14 mouse cellular contexts compared by ENCODE assay signal in genomic region chr15:89816098-89816497, GRCm38 (mm10). TPM values are rescaled to one million over a fixed set of nuclear protein-coding genes. Genes with fewer than 3 reads are reported as not detected.
A peak's percentile ranks its signal among the peaks of the same experiment; 100 is the strongest.
DNase-seq lines count a peak whose midpoint lies in the region; ATAC-seq and TF ChIP-seq lines count a peak whose summit lies in the region.
"Had no signal": no experiment of that assay in that cellular context is flagged by ENCODE, and none has a peak within 500 bp of the region (broad histone marks: within the 10 kb centered on the region; RNA-seq: fewer than 3 reads in every experiment).

No protein-coding gene starts in this region.

- peak; percentile 85 for DNase-seq in brain, embryonic 14.5 days (ENCODE audit: low read depth)
- peak; percentile 39 for DNase-seq in neural tube, embryonic 11.5 days (ENCODE audit: low spot score)
- no peak for DNase-seq in frontal cortex, adult 2 months (ENCODE audit: extremely low spot score in 1 of 2, low spot score in 1 of 2)
- no peak for DNase-seq in kidney, postnatal 36 days
- DNase-seq in cerebellum, postnatal 14 days, result no peak
- DNase-seq: adrenal gland, adult 2 months; lung, postnatal 4 days; right cerebral cortex, postnatal 25 days had no signal

- WGBS in forebrain, embryonic 12.5 days, result 7% methylated on average over 10 of the region's 10 CpGs
- 11% methylated on average over 10 of the region's 10 CpGs for WGBS in hindbrain, embryonic 16.5 days
- WGBS in neural tube, embryonic 11.5 days, result 34% methylated on average over 10 of the region's 10 CpGs

- TF ChIP-seq POLR2A in brain, embryonic 14.5 days (IDR thresholded peaks at IDR 0.05; ENCODE audit: borderline replicate concordance, extremely low read depth, insufficient read depth, insufficient read length, poor library complexity, severe bottlenecking), result no peak

- peak overlapping the region; percentile 2; the same call in 1 of the 2 replicates for H3K4me2 ChIP-seq in forebrain, embryonic 12.5 days
- peak overlapping the region; percentile 28; the same call in 1 of the 2 replicates for H3K4me2 ChIP-seq in hindbrain, embryonic 16.5 days (ENCODE audit: low read length)
- no peak overlapping the region for H3K4me2 ChIP-seq in neural tube, embryonic 11.5 days (ENCODE audit: low read depth)
- H3K4me2 ChIP-seq: heart, embryonic 12.5 days had no signal

- no peak overlapping the region for H3K4me3 ChIP-seq in forebrain, embryonic 12.5 days (replicated peaks)
- H3K4me3 ChIP-seq in hindbrain, embryonic 16.5 days (ENCODE audit: low read length), result no peak overlapping the region
- H3K4me3 ChIP-seq in neural tube, embryonic 11.5 days (ENCODE audit: low read depth, low read length), result no peak overlapping the region
- H3K4me3 ChIP-seq: heart, embryonic 12.5 days had no signal

- H3K36me3 ChIP-seq in forebrain, embryonic 12.5 days (replicated peaks), result no peaks in the 10 kb centered on the region
- H3K36me3 ChIP-seq in hindbrain, embryonic 16.5 days (ENCODE audit: control insufficient read depth, insufficient read depth, low read length), result no peaks in the 10 kb centered on the region
- H3K36me3 ChIP-seq in neural tube, embryonic 11.5 days (ENCODE audit: control insufficient read depth, insufficient read depth, low read length), result no peaks in the 10 kb centered on the region
- H3K36me3 ChIP-seq: heart, embryonic 12.5 days had no signal

- H3K27ac ChIP-seq in forebrain, embryonic 12.5 days, result no peak overlapping the region
- no peak overlapping the region for H3K27ac ChIP-seq in hindbrain, embryonic 16.5 days (ENCODE audit: low read depth, low read length)
- H3K27ac ChIP-seq in neural tube, embryonic 11.5 days (ENCODE audit: low read depth, low read length), result no peak overlapping the region
- H3K27ac ChIP-seq: kidney, postnatal 0 days had no signal

- H3K27me3 ChIP-seq in forebrain, embryonic 12.5 days, result no peaks in the 10 kb centered on the region
- H3K27me3 ChIP-seq in hindbrain, embryonic 16.5 days (replicated peaks; ENCODE audit: control insufficient read depth, insufficient read depth, low read length), result no peaks in the 10 kb centered on the region
- H3K27me3 ChIP-seq in neural tube, embryonic 11.5 days (ENCODE audit: control insufficient read depth, insufficient read depth, low read length), result no peaks in the 10 kb centered on the region
- H3K27me3 ChIP-seq: heart, embryonic 12.5 days had no signal

- TF ChIP-seq CTCF in brain, embryonic 14.5 days (IDR thresholded peaks at IDR 0.05; ENCODE audit: borderline replicate concordance, extremely low read depth, insufficient read depth, insufficient read length), result no peak

- peak; percentile 82; the same call in 1 of the 2 replicates for ATAC-seq in forebrain, embryonic 12.5 days (ENCODE audit: low FRiP score)
- ATAC-seq in hindbrain, embryonic 16.5 days, result 0 out of 2 replicates have a peak, but pooled peaks have one; percentile 45
- peak; percentile 78 for ATAC-seq in neural tube, embryonic 11.5 days (ENCODE audit: insufficient read depth, low FRiP score, low TSS enrichment)
- no peak for ATAC-seq in frontal cortex, adult (ENCODE audit: low TSS enrichment)

- no peaks in the 10 kb centered on the region for H3K9me3 ChIP-seq in forebrain, embryonic 12.5 days
- no peaks in the 10 kb centered on the region for H3K9me3 ChIP-seq in hindbrain, embryonic 16.5 days (ENCODE audit: control insufficient read depth, low read length)
- no peaks in the 10 kb centered on the region for H3K9me3 ChIP-seq in neural tube, embryonic 11.5 days (ENCODE audit: control insufficient read depth, low read length)
- H3K9me3 ChIP-seq: heart, embryonic 12.5 days had no signal

- no peak overlapping the region for H3K9ac ChIP-seq in forebrain, embryonic 12.5 days
- H3K9ac ChIP-seq in hindbrain, embryonic 16.5 days (ENCODE audit: low read depth, low read length), result no peak overlapping the region; the same call in 1 of the 2 replicates
- no peak overlapping the region for H3K9ac ChIP-seq in neural tube, embryonic 11.5 days (ENCODE audit: low read length)
- H3K9ac ChIP-seq: heart, embryonic 12.5 days had no signal

- H3K4me1 ChIP-seq in forebrain, embryonic 12.5 days, result peaks cover 9% of the 10 kb centered on the region
- H3K4me1 ChIP-seq in hindbrain, embryonic 16.5 days (ENCODE audit: control insufficient read depth, insufficient read depth, low read depth, low read length), result peaks cover 2% of the 10 kb centered on the region; the same call in 1 of the 2 replicates
- no peaks in the 10 kb centered on the region for H3K4me1 ChIP-seq in neural tube, embryonic 11.5 days (ENCODE audit: control insufficient read depth, insufficient read depth, low read length)
- H3K4me1 ChIP-seq: heart, embryonic 12.5 days had no signal

RNA-seq across cellular contexts. Expression of gene Syt10, which starts 25.6 kb away (rescaled TPM):
- polyA plus RNA-seq in brain, embryonic 14.5 days (2012; rRNA removed), result 0.28 and 0.78 TPM in 2 replicates
- 0.23 and 0.31 TPM in 2 replicates for polyA plus RNA-seq in forebrain, embryonic 12.5 days (2016; fragmentation: Nextera tagmentation; extraction: Ambion mirVana)
- polyA plus RNA-seq in hindbrain, embryonic 16.5 days (2015; fragmentation: Nextera tagmentation; extraction: Ambion mirVana), result 2.2 and 2.4 TPM in 2 replicates
- 0.12 TPM in 1 of 2 replicates, not detected in the other for polyA plus RNA-seq in neural tube, embryonic 11.5 days (2014; fragmentation: Nextera tagmentation; extraction: Ambion mirVana)
- polyA plus RNA-seq in frontal cortex, adult 2 months (2012; rRNA removed), result 14.1 and 14.9 TPM in 2 replicates
- polyA plus RNA-seq: adrenal gland, adult 2 months; heart, embryonic 12.5 days; liver, adult 2 months had no signal

Comparison
In these comparisons a context has a peak if more than half of its experiments do, and no peak if none do; other contexts are left out.
1. DNase-seq: peak in brain, embryonic 14.5 days (single experiment) and neural tube, embryonic 11.5 days (single experiment); none in frontal cortex, adult 2 months (0 of 2), kidney, postnatal 36 days (0 of 2) and cerebellum, postnatal 14 days (0 of 2).